Mouse (Mus musculus): ENCODE data around the gene Ttbk2. TPM values are rescaled to one million over a fixed set of nuclear protein-coding genes. Genes with fewer than 3 reads are reported as not detected.

Gene Ttbk2
- polyA plus RNA-seq, 1 experiment from 2014 or later: 2.3 TPM

- no peak overlapping the region for H3K4me3 ChIP-seq (replicated peaks; ENCODE audit: low read depth, low read length)
- no peak for ATAC-seq (replicated peaks; ENCODE audit: low FRiP score, low read depth)
- H3K27ac ChIP-seq: no peak overlapping the region
- no peaks in the 10 kb centered on the region for H3K27me3 ChIP-seq (ENCODE audit: insufficient read depth, low read length)
- no peak for DNase-seq (ENCODE audit: low spot score)
- no peak for TF ChIP-seq CTCF (IDR thresholded peaks at IDR 0.05; ENCODE audit: low read depth)
- 85% methylated on average over 3 of the region's 3 CpGs for WGBS
- no peak overlapping the region for H3K4me2 ChIP-seq (ENCODE audit: low read length)
- H3K36me3 ChIP-seq (ENCODE audit: insufficient read depth, low read length): 0 out of 2 replicates have a peak, but pooled peaks cover 14% of the 10 kb centered on the region
- H3K9me3 ChIP-seq (replicated peaks; ENCODE audit: low read length): no peaks in the 10 kb centered on the region
- H3K9ac ChIP-seq (ENCODE audit: low read depth, low read length): no peak overlapping the region
- H3K4me1 ChIP-seq (replicated peaks; ENCODE audit: insufficient read depth, low read length): no peaks in the 10 kb centered on the region
These were observed 150.0 kb downstream of the Ttbk2 start for GRCm38 (mm10) chr2:120700379-120700885.

DNA sequence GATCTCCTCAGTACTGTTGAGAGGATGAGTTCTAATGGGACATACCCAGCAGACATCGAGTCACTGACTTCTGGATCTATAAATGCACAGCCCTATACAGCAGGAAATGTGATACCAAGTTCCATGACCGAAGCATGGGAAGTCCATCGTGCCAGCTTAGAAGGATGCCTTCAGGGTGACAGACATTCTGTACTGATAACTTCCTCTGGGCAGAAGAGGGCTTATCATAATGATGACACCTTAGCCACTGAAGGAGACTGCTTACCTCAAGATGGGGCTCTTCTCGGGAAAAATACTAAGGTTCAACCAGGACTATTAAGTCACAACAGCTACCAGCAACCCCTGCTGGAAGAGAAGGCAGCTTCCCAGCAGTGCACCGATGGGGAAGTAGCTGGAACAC, 152.6 kb downstream of the Ttbk2 start:
- Histone ChIP-seq H3K27me3 (ENCODE audit: insufficient read depth, low read length) (no peaks in the 10 kb centered on the region), H3K9ac (ENCODE audit: low read depth, low read length) (no peak overlapping the region), H3K27ac (no peak overlapping the region), H3K4me3 (replicated peaks; ENCODE audit: low read depth, low read length) (no peak overlapping the region), H3K4me1 (replicated peaks; ENCODE audit: insufficient read depth, low read length) (no peaks in the 10 kb centered on the region), H3K36me3 (ENCODE audit: insufficient read depth, low read length) (0 out of 2 replicates have a peak, but pooled peaks cover 14% of the 10 kb centered on the region), H3K9me3 (replicated peaks; ENCODE audit: low read length) (no peaks in the 10 kb centered on the region), H3K4me2 (ENCODE audit: low read length) (no peak overlapping the region)
- DNase-seq (ENCODE audit: low spot score): no peak
- no peak for TF ChIP-seq CTCF (IDR thresholded peaks at IDR 0.05; ENCODE audit: low read depth)
- 82% methylated on average over 5 of the region's 5 CpGs for WGBS
- no peak for ATAC-seq (replicated peaks; ENCODE audit: low FRiP score, low read depth)

Other genes starting within 250 kb of the Ttbk2 start
- 14.1 and 18.4 TPM in 2 replicates for gene Haus2, start 241.2 kb downstream of the Ttbk2 start, polyA plus RNA-seq (2015; fragmentation: Nextera tagmentation; extraction: Ambion mirVana)
- 19.2 and 20.8 TPM in 2 replicates for gene Lrrc57, start 241.1 kb downstream of the Ttbk2 start, polyA plus RNA-seq (2015; fragmentation: Nextera tagmentation; extraction: Ambion mirVana)
- gene Stard9, start 221.5 kb downstream of the Ttbk2 start, polyA plus RNA-seq (2015; fragmentation: Nextera tagmentation; extraction: Ambion mirVana): 4.3 and 4.5 TPM in 2 replicates
- gene Cdan1, start 476 bp downstream of the Ttbk2 start, polyA plus RNA-seq (2015; fragmentation: Nextera tagmentation; extraction: Ambion mirVana): 3.8 and 4.8 TPM in 2 replicates
- 16.2 and 18.6 TPM in 2 replicates for gene Ubr1, start 120.1 kb upstream of the Ttbk2 start, polyA plus RNA-seq (2015; fragmentation: Nextera tagmentation; extraction: Ambion mirVana)
- 6.1 and 6.9 TPM in 2 replicates for gene Tmem62, start 126.4 kb upstream of the Ttbk2 start, polyA plus RNA-seq (2015; fragmentation: Nextera tagmentation; extraction: Ambion mirVana)
- gene Ccndbp1, start 157.8 kb upstream of the Ttbk2 start, polyA plus RNA-seq (2015; fragmentation: Nextera tagmentation; extraction: Ambion mirVana): 53.3 and 54.1 TPM in 2 replicates
- gene Epb42, start 186.5 kb upstream of the Ttbk2 start, polyA plus RNA-seq (2015; fragmentation: Nextera tagmentation; extraction: Ambion mirVana): 2.1 TPM in 2 replicates
- 0.31 and 0.76 TPM in 2 replicates for gene Tgm5, start 235.2 kb upstream of the Ttbk2 start, polyA plus RNA-seq (2015; fragmentation: Nextera tagmentation; extraction: Ambion mirVana)